Mouse (Mus musculus) forebrain, embryonic 14.5 days (tissue): ENCODE measurements around the gene Actr1b. TPM values are rescaled to one million over a fixed set of nuclear protein-coding genes. Genes with fewer than 3 reads are reported as not detected.
"Not testable (repeated sequence)": the region's sequence is repeated elsewhere in the genome, so short reads cannot be mapped to it uniquely, and the experiment has no call there.

Experiments
- ATAC-seq: fragments of 200-750 bp; cut with Nextera tagmentation; 2 replicates; pipeline ENCODE4 v1.8.0; 2017; ENCODE audit warnings: mild to moderate bottlenecking, moderate library complexity
- DNase-seq: peaks from one replicate; pipeline ENCODE4 v3.0.0-alpha.2; 2015; ENCODE audit warnings: low spot score
- H3K27ac ChIP-seq: fragments of 300-500 bp; sonication (generic); 2 replicates; pipeline ENCODE4 v1.5.1; 2014; ENCODE audit warnings: low read depth, mild to moderate bottlenecking, control low read depth, low read length, moderate library complexity
- H3K27me3 ChIP-seq: fragments of 300-500 bp; sonication (generic); replicated peaks from 2 replicates; pipeline ENCODE4 v1.6.1; 2014; ENCODE audit warnings: low read length, control low read depth, mixed read lengths; ENCODE audit not compliant: control insufficient read depth, insufficient read depth
- H3K36me3 ChIP-seq: fragments of 300-500 bp; sonication (generic); 2 replicates; pipeline ENCODE4 v1.6.1; 2014; ENCODE audit warnings: low read length, control low read depth; ENCODE audit not compliant: control insufficient read depth, insufficient read depth
- H3K4me1 ChIP-seq: fragments of 300-500 bp; sonication (generic); 2 replicates; pipeline ENCODE4 v1.6.1; 2014; ENCODE audit warnings: antibody characterized with exemption, low read length, control low read depth; ENCODE audit not compliant: control insufficient read depth, insufficient read depth
- H3K4me2 ChIP-seq: fragments of 300-500 bp; sonication (generic); 2 replicates; pipeline ENCODE4 v1.6.1; 2014; ENCODE audit warnings: mild to moderate bottlenecking, control low read depth, low read length
- H3K4me3 ChIP-seq: fragments of 300-500 bp; sonication (generic); 2 replicates; pipeline ENCODE4 v1.5.1; 2014; ENCODE audit warnings: low read depth, low read length, control low read depth
- H3K9ac ChIP-seq: fragments of 300-500 bp; sonication (generic); 2 replicates; pipeline ENCODE4 v1.6.1; 2014; ENCODE audit warnings: mild to moderate bottlenecking, low read length, control low read depth, moderate library complexity
- H3K9me3 ChIP-seq: fragments of 300-500 bp; sonication (generic); replicated peaks from 2 replicates; pipeline ENCODE4 v1.6.1; 2016; ENCODE audit warnings: low read length, control low read depth, mixed read lengths; ENCODE audit not compliant: control insufficient read depth
- WGBS: fragments of 180-500 bp; shearing (Covaris S2); extraction: QIAGEN DNeasy Blood & Tissue Kit; methylation state at CpG from one replicate; pipeline ENCODE4 v1.1.7; 2014; 5-methylcytosine and 5-hydroxymethylcytosine counted together
- polyA plus RNA-seq: library from polyadenylated mRNA; unstranded; fragments of >200 nt; fragmentation: Nextera tagmentation; extraction: Ambion mirVana; gene quantifications from 2 replicates; pipeline ENCODE4 v1.2.1, GENCODE M21; 2014

Gene Actr1b
- polyA plus RNA-seq, 1 experiment from 2014 or later = 73.7 TPM

DNA sequence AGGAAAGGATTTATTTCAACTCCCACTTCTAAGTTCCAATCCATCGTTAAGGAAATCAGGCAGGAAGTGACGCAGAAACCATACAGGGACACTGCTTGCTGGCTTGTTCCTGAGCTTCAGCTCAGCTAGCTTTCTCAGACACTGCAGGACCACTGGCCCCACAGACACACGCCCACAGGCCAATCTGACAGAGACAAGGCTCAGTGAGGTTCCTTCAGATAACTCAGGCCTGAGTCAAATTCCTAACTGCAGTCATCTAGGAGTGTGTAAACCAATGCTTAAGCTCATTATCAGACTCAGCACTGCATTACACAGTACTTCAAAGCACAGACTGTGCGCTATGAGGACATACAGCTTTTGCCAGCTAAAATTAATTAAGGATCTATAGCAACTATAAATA is 44.0 kb downstream of the Actr1b start:
- H3K9me3 ChIP-seq = no peaks in the 10 kb centered on the region
- WGBS = 70% methylated on average over 4 of the region's 4 CpGs
- H3K36me3 ChIP-seq = no peaks in the 10 kb centered on the region
- H3K27ac ChIP-seq = no peak overlapping the region
- no peak overlapping the region for H3K4me2 ChIP-seq
- ATAC-seq (no peak), DNase-seq (no peak)
- H3K4me3 ChIP-seq = no peak overlapping the region
- H3K27me3 ChIP-seq = no peaks in the 10 kb centered on the region
- H3K9ac ChIP-seq = no peak overlapping the region
- no peaks in the 10 kb centered on the region for H3K4me1 ChIP-seq

DNA sequence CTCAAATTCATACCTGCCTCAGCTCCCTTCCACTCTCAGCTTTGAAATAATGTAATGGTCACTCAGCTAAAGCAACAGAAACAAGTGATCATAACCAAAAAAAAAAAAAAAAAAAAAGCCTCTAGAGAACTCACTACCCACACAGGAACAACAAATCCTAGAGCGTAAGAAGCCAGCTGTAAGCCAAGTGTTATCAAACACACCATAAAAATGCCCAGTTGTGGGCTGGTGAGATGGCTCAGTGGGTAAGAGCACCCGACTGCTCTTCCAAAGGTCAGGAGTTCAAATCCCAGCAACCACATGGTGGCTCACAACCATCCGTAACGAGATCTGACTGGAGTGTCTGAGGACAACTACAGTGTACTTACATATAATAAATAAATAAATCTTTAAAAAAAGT is 46.2 kb downstream of the Actr1b start:
- WGBS = 86% methylated on average over 4 of the region's 4 CpGs
- H3K27ac ChIP-seq, H3K9ac ChIP-seq, H3K4me2 ChIP-seq, DNase-seq, H3K9me3 ChIP-seq, H3K27me3 ChIP-seq, H3K4me3 ChIP-seq, H3K36me3 ChIP-seq, H3K4me1 ChIP-seq, ATAC-seq: not testable (repeated sequence)

DNA sequence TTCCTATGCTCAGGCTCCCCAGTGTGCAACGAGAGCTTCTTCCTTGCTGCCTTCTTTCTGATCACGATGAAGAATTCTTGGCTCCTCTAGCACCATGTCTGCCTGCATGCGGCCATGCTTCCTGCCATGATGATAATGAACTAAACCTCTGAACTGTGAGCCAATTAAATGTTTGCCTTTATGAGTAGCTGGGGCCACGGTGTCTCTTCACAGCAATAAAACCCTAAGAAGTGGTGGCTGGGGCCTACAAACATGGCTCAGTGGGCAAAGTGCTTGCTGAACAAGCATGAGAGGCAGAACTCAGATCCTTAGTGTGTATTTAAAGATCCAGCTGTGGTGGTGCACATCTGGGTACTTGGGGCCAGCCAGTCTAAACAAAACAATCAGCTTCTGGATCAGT is 48.3 kb downstream of the Actr1b start:
- WGBS = 77% methylated on average over 4 of the region's 4 CpGs
- H3K9ac ChIP-seq = no peak overlapping the region
- DNase-seq (no peak), ATAC-seq (no peak)
- no peaks in the 10 kb centered on the region for H3K4me1 ChIP-seq
- no peak overlapping the region for H3K4me2 ChIP-seq
- H3K27ac ChIP-seq = no peak overlapping the region
- no peaks in the 10 kb centered on the region for H3K9me3 ChIP-seq
- H3K36me3 ChIP-seq = no peaks in the 10 kb centered on the region
- no peak overlapping the region for H3K4me3 ChIP-seq
- no peaks in the 10 kb centered on the region for H3K27me3 ChIP-seq

DNA sequence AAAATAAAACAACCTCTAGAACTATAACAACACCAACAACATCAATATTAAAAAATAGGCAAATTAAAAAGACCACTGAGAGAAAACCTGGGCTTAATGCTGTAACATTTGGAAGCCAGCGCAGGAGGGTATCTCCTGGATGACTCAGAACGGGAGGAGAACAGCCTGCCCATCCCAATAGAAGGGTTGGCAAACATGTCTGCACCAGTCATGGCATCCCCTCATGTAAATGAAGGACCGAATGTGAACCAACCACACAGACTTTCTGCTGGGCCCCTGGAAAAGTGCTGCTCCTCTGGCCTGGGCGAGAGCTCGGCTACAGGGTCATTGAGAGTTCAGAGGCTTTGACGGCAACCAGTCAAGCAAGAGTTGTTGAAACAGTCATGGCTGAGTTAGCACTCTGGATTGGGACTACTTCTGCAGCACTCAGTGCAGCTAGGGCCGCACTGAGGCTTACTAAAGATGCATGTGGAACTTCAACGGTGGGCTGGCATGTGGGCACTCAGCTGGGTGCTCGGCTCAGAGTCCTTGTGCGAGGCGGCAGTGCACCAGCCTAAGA is 49.0 kb downstream of the Actr1b start:
- Histone ChIP-seq H3K27me3 (no peaks in the 10 kb centered on the region), H3K4me1 (no peaks in the 10 kb centered on the region), H3K9me3 (no peaks in the 10 kb centered on the region), H3K27ac (no peak overlapping the region), H3K4me2 (no peak overlapping the region), H3K36me3 (no peaks in the 10 kb centered on the region), H3K9ac (no peak overlapping the region), H3K4me3 (no peak overlapping the region)
- DNase-seq = no peak
- ATAC-seq = no peak
- WGBS = 78% methylated on average over 11 of the region's 11 CpGs

DNA sequence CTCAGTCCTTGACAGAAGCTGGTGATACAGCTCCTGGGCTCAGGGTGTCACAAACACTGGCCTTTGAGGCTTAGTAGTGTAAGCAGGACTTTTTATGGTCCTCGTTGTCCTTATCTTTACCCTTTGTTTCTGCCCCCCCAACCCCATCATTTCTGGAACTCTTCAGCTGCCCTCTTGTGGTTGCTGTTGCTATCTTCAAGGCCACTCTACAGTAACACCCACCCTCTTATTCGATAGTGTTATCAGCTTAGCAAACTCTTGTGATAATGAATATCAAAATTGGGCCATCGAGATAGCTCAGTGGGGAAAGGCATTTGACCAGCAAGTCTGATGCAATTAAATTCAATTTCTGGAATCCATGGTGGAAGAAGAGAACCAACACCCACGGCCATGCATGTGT is 49.8 kb downstream of the Actr1b start:
- WGBS = 78% methylated on average over 4 of the region's 4 CpGs
- DNase-seq (peak; percentile 32), ATAC-seq (no peak)
- Histone ChIP-seq H3K27ac (no peak overlapping the region), H3K36me3 (no peaks in the 10 kb centered on the region), H3K4me1 (no peaks in the 10 kb centered on the region), H3K4me2 (no peak overlapping the region), H3K4me3 (no peak overlapping the region), H3K27me3 (no peaks in the 10 kb centered on the region), H3K9ac (no peak overlapping the region), H3K9me3 (no peaks in the 10 kb centered on the region)

DNA sequence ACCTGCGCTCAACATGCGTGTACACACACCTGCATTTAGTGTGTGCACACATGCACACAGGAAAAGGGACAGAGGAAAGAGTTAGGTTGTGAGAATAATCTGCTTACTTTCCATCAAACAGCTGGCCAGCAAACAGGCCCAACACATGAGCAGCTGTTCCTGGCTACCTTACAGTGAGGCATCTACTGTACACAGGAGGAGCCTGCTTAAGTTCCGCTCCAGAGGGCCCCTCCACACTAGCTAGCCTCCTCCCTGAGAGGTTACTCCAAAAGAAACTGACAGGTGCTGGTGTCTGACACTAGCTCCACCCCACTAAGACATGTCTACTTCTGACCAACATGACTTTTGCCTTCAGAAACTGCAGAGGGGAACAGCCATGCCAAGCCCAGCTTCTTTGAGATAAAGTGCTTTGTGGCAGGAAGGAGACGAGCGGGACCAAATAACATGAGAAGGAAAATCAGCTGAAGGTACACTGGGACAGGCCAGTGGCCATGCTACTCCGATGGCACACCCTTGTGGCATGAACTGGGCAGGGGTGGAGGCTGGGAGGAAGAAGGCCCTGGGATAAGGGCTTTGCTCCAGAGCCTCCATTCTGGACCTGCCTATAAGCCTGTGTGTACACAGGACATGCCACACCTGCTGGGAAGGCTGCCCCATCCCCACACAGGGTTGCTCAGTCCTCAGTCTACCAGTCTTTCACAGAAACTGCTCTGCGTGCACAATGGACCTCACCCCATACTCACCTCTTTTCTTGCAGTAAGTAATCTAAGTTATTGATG is 55.4 kb downstream of the Actr1b start:
- Histone ChIP-seq H3K36me3 (no peaks in the 10 kb centered on the region), H3K4me2 (no peak overlapping the region), H3K9me3 (no peaks in the 10 kb centered on the region), H3K9ac (no peak overlapping the region), H3K4me3 (no peak overlapping the region), H3K4me1 (no peaks in the 10 kb centered on the region), H3K27me3 (no peaks in the 10 kb centered on the region), H3K27ac (no peak overlapping the region)
- DNase-seq (no peak), ATAC-seq (no peak)
- 90% methylated on average over 7 of the region's 7 CpGs for WGBS

DNA sequence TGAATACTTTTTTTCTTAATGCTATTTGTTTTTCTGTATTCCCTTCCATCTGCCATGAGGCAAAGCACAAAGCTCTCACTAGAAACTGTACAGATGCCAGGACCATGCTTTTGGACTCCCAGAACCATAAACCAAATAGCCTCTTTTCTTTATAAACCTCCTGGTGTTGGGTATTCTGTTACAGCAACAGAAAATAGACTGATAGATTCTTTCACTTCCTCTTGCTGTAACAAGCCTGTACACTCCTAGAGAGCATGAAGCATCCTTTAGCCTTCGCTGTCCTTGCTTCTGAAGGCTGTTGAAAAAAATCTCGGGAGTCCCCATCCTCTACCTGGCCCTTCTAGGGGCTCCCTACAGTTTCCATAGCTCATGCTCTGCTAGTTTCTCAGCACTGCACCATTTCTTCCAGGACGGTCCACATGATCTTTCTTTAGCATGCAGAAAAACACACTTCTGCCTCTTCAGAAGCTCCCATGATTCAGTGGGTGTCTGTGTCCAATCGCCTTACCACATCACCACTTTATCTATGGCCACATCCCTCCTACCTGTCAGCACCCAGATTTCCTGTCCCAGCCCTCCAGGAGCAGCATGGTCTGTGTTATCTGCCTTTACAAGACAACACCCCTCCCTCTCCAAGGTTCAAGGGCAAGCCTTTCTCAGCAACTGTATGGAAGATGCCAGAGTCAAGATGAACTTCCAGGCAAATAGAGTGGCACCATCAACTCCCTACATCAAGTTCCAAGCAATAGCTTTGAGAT is 56.4 kb downstream of the Actr1b start:
- ATAC-seq (no peak), DNase-seq (no peak)
- Histone ChIP-seq H3K4me3 (no peak overlapping the region), H3K36me3 (no peaks in the 10 kb centered on the region), H3K9ac (no peak overlapping the region), H3K4me1 (no peaks in the 10 kb centered on the region), H3K27me3 (no peaks in the 10 kb centered on the region), H3K27ac (no peak overlapping the region), H3K4me2 (no peak overlapping the region), H3K9me3 (no peaks in the 10 kb centered on the region)
- 72% methylated on average over 4 of the region's 4 CpGs for WGBS

DNA sequence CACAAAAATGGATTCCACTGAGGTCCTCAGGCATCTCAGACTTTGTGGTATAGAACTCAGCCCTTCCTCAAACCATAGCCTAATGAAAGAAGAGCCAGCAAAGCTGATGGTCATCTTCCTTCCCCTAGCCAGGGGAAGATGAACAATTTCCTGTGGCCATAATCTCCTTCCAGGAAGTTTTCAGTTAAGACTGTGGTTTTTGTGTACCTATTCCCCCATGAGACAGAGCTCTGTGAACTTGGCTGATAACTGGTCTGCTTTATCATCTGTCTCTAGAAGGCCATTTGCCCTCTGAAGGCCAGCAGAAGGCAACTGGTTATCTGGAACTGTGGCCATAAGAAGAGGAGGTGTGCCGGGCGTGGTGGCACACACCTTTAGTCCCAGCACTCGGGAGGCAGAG is 58.0 kb downstream of the Actr1b start:
- 88% methylated on average over 3 of the region's 3 CpGs for WGBS
- no peaks in the 10 kb centered on the region for H3K36me3 ChIP-seq

DNA sequence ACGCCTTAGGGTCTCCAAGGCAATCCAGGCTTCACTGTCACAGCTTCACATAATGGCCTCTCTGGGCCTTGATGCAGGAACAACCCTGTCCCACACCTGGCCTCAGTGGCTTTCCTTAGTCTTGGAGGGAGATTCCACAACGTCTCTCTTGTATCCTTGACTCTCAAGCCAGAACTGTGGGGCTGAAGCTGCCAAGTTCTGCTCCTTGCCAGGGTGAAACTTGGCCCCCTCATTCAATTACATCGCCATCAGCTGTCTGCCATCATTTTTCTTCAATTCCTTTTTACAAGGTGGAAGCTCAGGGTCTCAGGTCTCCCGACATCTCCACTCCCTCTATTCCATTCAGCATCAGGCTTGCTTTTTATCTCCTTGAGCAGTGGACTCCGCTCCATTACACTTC is 59.2 kb downstream of the Actr1b start:
- H3K36me3 ChIP-seq = no peaks in the 10 kb centered on the region

More for the DNA sequence above, 58.0 kb downstream of the Actr1b start:
- Histone ChIP-seq H3K4me1 (no peaks in the 10 kb centered on the region), H3K9ac (no peak overlapping the region), H3K4me2 (no peak overlapping the region), H3K27me3 (no peaks in the 10 kb centered on the region), H3K9me3 (no peaks in the 10 kb centered on the region), H3K27ac (no peak overlapping the region), H3K4me3 (no peak overlapping the region)
- ATAC-seq = no peak
- no peak for DNase-seq

More for the DNA sequence above, 59.2 kb downstream of the Actr1b start:
- no peak overlapping the region for H3K4me2 ChIP-seq
- no peaks in the 10 kb centered on the region for H3K9me3 ChIP-seq
- no peaks in the 10 kb centered on the region for H3K27me3 ChIP-seq
- 77% methylated on average over 5 of the region's 5 CpGs for WGBS
- no peak overlapping the region for H3K9ac ChIP-seq
- no peaks in the 10 kb centered on the region for H3K4me1 ChIP-seq
- no peak for ATAC-seq
- H3K4me3 ChIP-seq = no peak overlapping the region
- no peak for DNase-seq
- no peak overlapping the region for H3K27ac ChIP-seq
